Mouse (Mus musculus) left cerebral cortex, adult 6 months (tissue): ENCODE measurements around the gene Olfr1192-ps1. TPM values are rescaled to one million over a fixed set of nuclear protein-coding genes. Genes with fewer than 3 reads are reported as not detected.

Experiments
- long read RNA-seq, 2 experiments: library from polyadenylated mRNA; unstranded; transcript quantifications; one replicate each; pipeline ENCODE4 v2.0.0; 2019 to 2020
- polyA plus RNA-seq: library from polyadenylated mRNA; unstranded; fragments of <200 nt; fragmentation: Nextera tagmentation; gene quantifications from 2 replicates; pipeline ENCODE4 v1.2.3, GENCODE M21; 2021

Olfr1192-ps1 gene
- polyA plus RNA-seq = not detected in 2 replicates
- long read RNA-seq, experiment 1 = 0 reads
- long read RNA-seq, experiment 2 = 0 reads

DNA sequence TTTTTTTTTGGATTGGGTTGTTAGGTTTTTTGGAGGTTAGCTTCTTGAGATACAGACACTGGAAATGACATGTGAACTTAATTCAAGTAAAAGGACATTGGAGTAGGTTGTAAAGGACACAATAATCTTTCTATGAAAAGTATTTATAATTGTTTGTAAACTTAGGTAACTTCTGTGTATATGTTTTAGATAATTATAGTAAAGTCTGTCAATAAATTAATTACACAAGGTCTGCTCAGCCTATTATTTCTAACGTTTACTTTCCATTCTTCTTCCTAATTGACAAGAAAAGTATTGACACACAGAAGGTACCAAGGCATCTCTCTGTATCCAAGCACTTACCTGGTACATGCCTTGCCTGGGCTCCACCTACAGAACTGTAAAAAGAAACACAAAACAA lies at the start of gene Olfr1192-ps1:
Gene Olfr1192-ps1 (plus strand): TSS at position 301 of the 400 bp plus-strand sequence.

GRCm38 (mm10) chr2:88640242-88640641 lies 8.1 kb upstream of the Olfr1192-ps1 start, which contains the start of gene Olfr1191-ps1:
Gene Olfr1191-ps1 (plus strand): TSS chr2:88640542.

DNA sequence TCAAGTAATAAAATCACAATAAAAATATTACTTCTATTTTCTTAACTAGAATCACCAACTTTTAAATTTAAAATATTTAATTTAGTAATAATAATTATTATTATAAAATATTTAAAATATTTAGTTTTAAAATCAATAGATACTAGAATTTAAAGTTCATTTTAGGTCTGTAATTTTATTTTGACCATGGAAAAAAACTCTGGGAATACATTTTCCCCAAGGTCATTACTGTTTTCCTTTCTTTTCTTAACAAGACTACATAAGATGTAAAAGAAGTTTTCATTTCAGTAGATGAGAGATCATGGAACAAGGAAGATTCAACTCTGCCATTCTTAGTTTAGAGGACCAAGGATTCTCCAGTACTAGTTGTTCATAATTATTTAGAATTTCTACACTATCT lies 27.0 kb downstream of the Olfr1192-ps1 start, which contains the start of gene Olfr1193:
Gene Olfr1193 (plus strand): TSS at position 301 of the 400 bp plus-strand sequence.

GRCm38 (mm10) chr2:88689087-88689486 lies 40.8 kb downstream of the Olfr1192-ps1 start, which contains the start of gene Olfr1195:
Gene Olfr1195 (minus strand): TSS chr2:88689187.

DNA sequence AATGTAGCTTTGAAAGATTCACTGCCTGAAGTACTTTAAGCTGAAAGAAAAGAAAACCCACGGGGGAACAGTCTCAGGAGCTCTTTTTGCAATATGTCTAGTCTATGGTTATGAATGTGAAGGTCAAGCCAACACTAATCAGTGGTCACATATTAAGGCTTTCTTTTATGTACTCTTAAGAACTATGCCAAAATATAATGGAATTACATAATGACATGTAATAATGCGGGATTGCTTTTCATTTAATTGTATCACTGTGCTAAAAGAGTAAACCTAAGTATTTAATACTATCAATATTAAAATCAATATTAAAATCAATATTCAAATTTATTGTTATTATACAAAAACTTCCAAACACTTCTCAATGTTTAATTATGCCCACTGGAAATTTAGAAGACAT lies 56.2 kb downstream of the Olfr1192-ps1 start, which contains the start of gene Olfr1196:
Gene Olfr1196 (minus strand): TSS at position 101 of the 400 bp plus-strand sequence.

Other genes with a start within 250 kb of the Olfr1192-ps1 start
- not detected in 2 replicates for gene Olfr1179, start 242.1 kb upstream of the Olfr1192-ps1 start, polyA plus RNA-seq
- gene Olfr1180, start 229.4 kb upstream of the Olfr1192-ps1 start, polyA plus RNA-seq = not detected in 2 replicates
- not detected in 2 replicates for gene Olfr1181, start 222.3 kb upstream of the Olfr1192-ps1 start, polyA plus RNA-seq
- gene Gm13757, start 199.4 kb upstream of the Olfr1192-ps1 start, polyA plus RNA-seq = not detected in 2 replicates
- gene Olfr1183, start 193.6 kb upstream of the Olfr1192-ps1 start, polyA plus RNA-seq = 0.01 TPM in 1 of 2 replicates, not detected in the other
- not detected in 2 replicates for gene Olfr1184, start 164.9 kb upstream of the Olfr1192-ps1 start, polyA plus RNA-seq
- gene Olfr1185-ps1, start 155.2 kb upstream of the Olfr1192-ps1 start, polyA plus RNA-seq = not detected in 2 replicates
- not detected in 2 replicates for gene Olfr1186, start 130.0 kb upstream of the Olfr1192-ps1 start, polyA plus RNA-seq
- not detected in 2 replicates for gene Olfr1188, start 91.6 kb upstream of the Olfr1192-ps1 start, polyA plus RNA-seq
- not detected in 2 replicates for gene Olfr1189, start 62.1 kb upstream of the Olfr1192-ps1 start, polyA plus RNA-seq
- gene Olfr1191-ps1, start 8.0 kb upstream of the Olfr1192-ps1 start, polyA plus RNA-seq = not detected in 2 replicates
- gene Olfr1193, start 27.1 kb downstream of the Olfr1192-ps1 start, polyA plus RNA-seq = not detected in 2 replicates
- not detected in 2 replicates for gene Olfr1195, start 40.7 kb downstream of the Olfr1192-ps1 start, polyA plus RNA-seq
- not detected in 2 replicates for gene Olfr1196, start 56.1 kb downstream of the Olfr1192-ps1 start, polyA plus RNA-seq
- not detected in 2 replicates for gene Olfr1197, start 83.9 kb downstream of the Olfr1192-ps1 start, polyA plus RNA-seq
- gene Olfr1198, start 102.9 kb downstream of the Olfr1192-ps1 start, polyA plus RNA-seq = not detected in 2 replicates
- gene Olfr1199, start 112.0 kb downstream of the Olfr1192-ps1 start, polyA plus RNA-seq = not detected in 2 replicates
- 0.04 TPM in 1 of 2 replicates, not detected in the other for gene Olfr1200, start 122.0 kb downstream of the Olfr1192-ps1 start, polyA plus RNA-seq
- gene Olfr1201, start 144.5 kb downstream of the Olfr1192-ps1 start, polyA plus RNA-seq = not detected in 2 replicates
- gene Olfr1202, start 166.0 kb downstream of the Olfr1192-ps1 start, polyA plus RNA-seq = not detected in 2 replicates
- gene Olfr1205, start 181.2 kb downstream of the Olfr1192-ps1 start, polyA plus RNA-seq = not detected in 2 replicates
- not detected in 2 replicates for gene Olfr1204, start 200.8 kb downstream of the Olfr1192-ps1 start, polyA plus RNA-seq
- gene Olfr1206, start 214.7 kb downstream of the Olfr1192-ps1 start, polyA plus RNA-seq = not detected in 2 replicates